Mouse (Mus musculus): ENCODE results near the gene Tesk1. TPM values are rescaled to one million over a fixed set of nuclear protein-coding genes. Genes with fewer than 3 reads are reported as not detected.
A peak's percentile ranks its signal among the peaks of the same experiment; 100 is the strongest.

Tesk1 gene
- total and polyA plus RNA-seq, 2 experiments from 2014 or later = 15.4 to 124 TPM

DNA sequence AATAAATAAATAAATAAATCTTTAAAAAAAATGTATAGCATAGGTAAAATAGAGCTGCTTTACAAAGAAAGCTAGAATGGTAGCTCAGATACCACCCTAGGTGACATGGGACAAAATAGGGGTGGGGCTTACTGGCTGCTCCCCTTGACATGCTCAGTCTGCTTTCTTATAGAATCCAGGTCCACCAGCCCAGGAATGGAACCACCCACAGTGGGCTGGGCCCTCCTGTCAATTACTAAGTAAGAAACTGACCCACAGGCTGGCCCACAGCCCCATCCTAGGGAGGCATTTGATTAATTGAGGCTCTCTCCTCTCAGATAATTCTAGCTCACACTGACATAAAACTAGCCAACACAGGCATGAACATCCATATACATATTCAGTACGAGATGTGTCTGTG is 8.9 kb upstream of the Tesk1 start:
- H3K36me3 ChIP-seq (ENCODE audit: insufficient read depth) = no peaks in the 10 kb centered on the region
- no peaks in the 10 kb centered on the region for H3K9me3 ChIP-seq (ENCODE audit: low read length)
- H3K4me2 ChIP-seq (ENCODE audit: low read depth) = no peak overlapping the region
- WGBS = 72% methylated on average over 1 of the region's 1 CpGs
- H3K27ac ChIP-seq (ENCODE audit: low read depth, low read length) = no peak overlapping the region
- no peak overlapping the region for H3K4me3 ChIP-seq (ENCODE audit: low read depth, low read length)
- H3K4me1 ChIP-seq (ENCODE audit: insufficient read depth) = no peaks in the 10 kb centered on the region
- ATAC-seq (no peak), DNase-seq (no peak)
- TF ChIP-seq CTCF (IDR thresholded peaks at IDR 0.05; ENCODE audit: low read depth) = no peak
- H3K27me3 ChIP-seq (ENCODE audit: insufficient read depth, low read length) = no peaks in the 10 kb centered on the region
- H3K9ac ChIP-seq = no peak overlapping the region

DNA sequence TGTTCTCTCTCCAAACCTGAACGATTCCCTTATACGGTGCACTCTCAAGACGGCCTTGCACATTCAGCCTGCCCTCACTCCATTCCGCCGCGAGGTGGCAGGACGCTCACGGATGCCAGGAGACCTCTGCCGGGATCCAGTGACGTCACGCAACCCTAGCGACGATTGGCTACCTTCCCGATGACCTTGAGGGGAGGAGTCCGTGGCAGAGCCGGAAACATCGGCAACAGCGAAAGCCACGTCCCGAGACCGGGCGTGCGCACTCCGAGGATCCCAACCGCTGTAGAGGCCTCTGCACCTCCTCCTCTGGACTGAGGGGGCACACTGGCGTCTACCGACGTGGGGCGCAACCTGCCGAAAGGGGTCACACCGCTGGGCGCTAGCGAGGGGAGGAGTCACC is 305 bp downstream of the Tesk1 start:
- TF ChIP-seq CTCF (IDR thresholded peaks at IDR 0.05; ENCODE audit: low read depth) = peak; percentile 96
- WGBS = under 1% methylated on average over 33 of the region's 33 CpGs
- ATAC-seq = peak; percentile 95

DNA sequence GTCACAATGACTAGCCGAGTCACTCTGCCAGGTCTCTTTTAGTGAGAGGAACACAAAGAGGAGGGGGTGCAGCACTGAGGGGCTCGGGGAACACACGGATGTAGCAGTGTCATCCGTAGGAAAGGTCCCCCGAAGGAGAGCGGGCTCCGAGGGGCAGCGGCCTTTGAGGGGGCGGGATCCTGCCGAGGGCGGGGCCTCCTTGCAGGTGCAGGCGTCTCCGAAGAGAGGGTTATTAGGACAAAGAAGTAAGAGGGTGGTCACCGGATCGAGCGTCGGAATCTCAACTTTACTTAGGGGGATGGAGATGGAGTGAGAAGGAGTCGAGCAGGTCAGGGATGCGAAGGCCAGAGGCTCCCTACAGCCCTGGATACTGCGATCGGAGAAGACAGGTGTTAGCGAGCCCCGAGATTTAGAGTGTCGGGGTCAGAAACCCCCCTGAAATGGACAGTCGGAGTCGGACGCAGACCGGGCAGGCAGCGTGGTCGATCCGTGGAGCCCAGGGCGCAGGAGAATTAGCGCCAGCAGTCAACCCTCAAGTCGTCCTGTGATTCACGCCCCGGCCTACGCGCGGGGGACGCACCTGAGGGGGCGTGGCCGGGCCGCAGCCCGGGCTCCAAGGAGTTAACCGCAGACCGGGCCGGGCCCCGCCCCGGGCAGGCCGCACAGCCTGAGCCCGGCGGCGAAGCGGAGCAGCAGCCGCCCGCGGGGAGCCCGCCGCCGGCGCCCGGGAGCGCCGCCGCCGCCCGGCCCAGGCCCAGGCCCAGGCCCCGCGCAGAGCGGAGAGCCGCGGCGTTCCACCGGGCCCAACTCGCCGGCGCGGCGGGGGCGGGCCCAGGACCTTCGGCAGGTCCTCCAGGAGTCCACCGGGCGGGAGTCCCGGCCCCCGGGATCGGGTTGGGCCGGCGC is 970 bp downstream of the Tesk1 start:
- peak; percentile 81 for DNase-seq
- H3K4me1 ChIP-seq (ENCODE audit: insufficient read depth) = peaks cover 7% of the 10 kb centered on the region
- WGBS = 1% methylated on average over 79 of the region's 88 CpGs
- no peak for TF ChIP-seq CTCF (IDR thresholded peaks at IDR 0.05; ENCODE audit: low read depth)
- H3K9ac ChIP-seq = peak overlapping the region; percentile 87
- peak overlapping the region; percentile 91 for H3K27ac ChIP-seq (ENCODE audit: low read depth, low read length)
- no peaks in the 10 kb centered on the region for H3K27me3 ChIP-seq (ENCODE audit: insufficient read depth, low read length)
- peak; percentile 72 for ATAC-seq
- H3K4me3 ChIP-seq (ENCODE audit: low read depth, low read length) = peak overlapping the region; percentile 88
- H3K9me3 ChIP-seq (ENCODE audit: low read length) = no peaks in the 10 kb centered on the region
- peak overlapping the region; percentile 82 for H3K4me2 ChIP-seq (ENCODE audit: low read depth)
- peaks cover 23% of the 10 kb centered on the region for H3K36me3 ChIP-seq (ENCODE audit: insufficient read depth)

More for the DNA sequence above, 305 bp downstream of the Tesk1 start:
- peak; percentile 100 for DNase-seq
- H3K36me3 ChIP-seq (ENCODE audit: insufficient read depth) = peaks cover 16% of the 10 kb centered on the region
- peak overlapping the region; percentile 82 for H3K4me2 ChIP-seq (ENCODE audit: low read depth)
- peaks cover 7% of the 10 kb centered on the region for H3K4me1 ChIP-seq (ENCODE audit: insufficient read depth)
- peak overlapping the region; percentile 87 for H3K9ac ChIP-seq
- no peaks in the 10 kb centered on the region for H3K27me3 ChIP-seq (ENCODE audit: insufficient read depth, low read length)
- H3K27ac ChIP-seq (ENCODE audit: low read depth, low read length) = peak overlapping the region; percentile 91
- no peaks in the 10 kb centered on the region for H3K9me3 ChIP-seq (ENCODE audit: low read length)
- H3K4me3 ChIP-seq (ENCODE audit: low read depth, low read length) = peak overlapping the region; percentile 88

DNA sequence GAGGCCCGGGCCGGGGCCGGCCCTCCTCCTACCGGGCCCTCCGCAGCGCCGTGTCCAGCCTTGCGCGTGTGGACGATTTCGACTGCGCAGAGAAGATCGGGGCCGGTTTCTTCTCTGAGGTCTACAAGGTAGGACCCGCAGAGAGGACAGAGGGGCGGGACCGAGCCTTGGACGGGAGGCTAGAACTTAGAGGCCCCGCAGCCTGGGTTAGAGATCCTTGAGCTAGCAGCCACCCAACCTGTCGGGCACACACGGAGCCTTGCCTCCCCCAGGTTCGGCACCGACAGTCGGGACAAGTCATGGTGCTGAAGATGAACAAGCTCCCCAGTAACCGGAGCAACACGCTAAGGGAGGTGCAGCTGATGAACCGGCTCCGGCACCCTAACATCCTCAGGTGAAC is 1.8 kb downstream of the Tesk1 start:
- Histone ChIP-seq H3K9ac (peak overlapping the region; percentile 87), H3K36me3 (ENCODE audit: insufficient read depth) (peaks cover 31% of the 10 kb centered on the region), H3K4me2 (ENCODE audit: low read depth) (peak overlapping the region; percentile 82), H3K27me3 (ENCODE audit: insufficient read depth, low read length) (no peaks in the 10 kb centered on the region), H3K4me3 (ENCODE audit: low read depth, low read length) (peak overlapping the region; percentile 88), H3K4me1 (ENCODE audit: insufficient read depth) (peaks cover 7% of the 10 kb centered on the region), H3K27ac (ENCODE audit: low read depth, low read length) (peak overlapping the region; percentile 91), H3K9me3 (ENCODE audit: low read length) (no peaks in the 10 kb centered on the region)
- 3% methylated on average over 28 of the region's 28 CpGs for WGBS
- no peak for ATAC-seq
- TF ChIP-seq CTCF (IDR thresholded peaks at IDR 0.05; ENCODE audit: low read depth) = no peak
- peak; percentile 41 for DNase-seq

DNA sequence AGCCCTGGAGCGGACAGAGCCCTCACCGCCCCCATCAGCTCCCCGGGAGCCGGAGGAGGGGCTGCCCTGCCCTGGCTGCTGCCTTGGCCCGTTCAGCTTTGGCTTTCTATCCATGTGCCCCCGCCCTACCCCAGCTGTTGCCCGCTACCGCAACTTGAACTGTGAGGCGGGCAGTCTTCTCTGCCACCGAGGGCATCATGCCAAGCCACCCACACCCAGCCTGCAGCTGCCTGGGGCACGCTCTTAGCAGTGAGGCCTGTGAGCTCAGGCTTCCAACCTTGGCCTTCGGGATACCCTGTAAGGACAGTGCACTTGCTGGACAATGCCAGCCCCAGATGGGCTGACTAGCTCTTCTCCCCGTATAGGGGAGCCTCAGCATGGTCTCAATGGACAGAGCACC is 5.5 kb downstream of the Tesk1 start:
- no peak overlapping the region for H3K27ac ChIP-seq (ENCODE audit: low read depth, low read length)
- TF ChIP-seq CTCF (IDR thresholded peaks at IDR 0.05; ENCODE audit: low read depth) = no peak
- DNase-seq (no peak), ATAC-seq (no peak)
- peaks cover 32% of the 10 kb centered on the region for H3K36me3 ChIP-seq (ENCODE audit: insufficient read depth)
- H3K4me2 ChIP-seq (ENCODE audit: low read depth) = no peak overlapping the region
- H3K27me3 ChIP-seq (ENCODE audit: insufficient read depth, low read length) = no peaks in the 10 kb centered on the region
- no peaks in the 10 kb centered on the region for H3K9me3 ChIP-seq (ENCODE audit: low read length)
- H3K4me1 ChIP-seq (ENCODE audit: insufficient read depth) = peaks cover 7% of the 10 kb centered on the region
- 84% methylated on average over 13 of the region's 13 CpGs for WGBS
- H3K9ac ChIP-seq = no peak overlapping the region
- H3K4me3 ChIP-seq (ENCODE audit: low read depth, low read length) = no peak overlapping the region

- ATAC-seq = no peak
- no peak overlapping the region for H3K27ac ChIP-seq (ENCODE audit: low read depth, low read length)
- DNase-seq = peak; percentile 39
- TF ChIP-seq CTCF (IDR thresholded peaks at IDR 0.05; ENCODE audit: low read depth) = no peak
- peaks cover 7% of the 10 kb centered on the region for H3K4me1 ChIP-seq (ENCODE audit: insufficient read depth)
- no peaks in the 10 kb centered on the region for H3K9me3 ChIP-seq (ENCODE audit: low read length)
- 66% methylated on average over 3 of the region's 3 CpGs for whole genome bisulfite sequencing
- no peak overlapping the region for H3K4me3 ChIP-seq (ENCODE audit: low read depth, low read length)
- H3K4me2 ChIP-seq (ENCODE audit: low read depth) = no peak overlapping the region
- no peaks in the 10 kb centered on the region for H3K27me3 ChIP-seq (ENCODE audit: insufficient read depth, low read length)
- H3K36me3 ChIP-seq (ENCODE audit: insufficient read depth) = peaks cover 32% of the 10 kb centered on the region
- no peak overlapping the region for H3K9ac ChIP-seq
These were observed 6.8 kb downstream of the Tesk1 start for GRCm38 (mm10) chr4:43448554-43448953.

DNA sequence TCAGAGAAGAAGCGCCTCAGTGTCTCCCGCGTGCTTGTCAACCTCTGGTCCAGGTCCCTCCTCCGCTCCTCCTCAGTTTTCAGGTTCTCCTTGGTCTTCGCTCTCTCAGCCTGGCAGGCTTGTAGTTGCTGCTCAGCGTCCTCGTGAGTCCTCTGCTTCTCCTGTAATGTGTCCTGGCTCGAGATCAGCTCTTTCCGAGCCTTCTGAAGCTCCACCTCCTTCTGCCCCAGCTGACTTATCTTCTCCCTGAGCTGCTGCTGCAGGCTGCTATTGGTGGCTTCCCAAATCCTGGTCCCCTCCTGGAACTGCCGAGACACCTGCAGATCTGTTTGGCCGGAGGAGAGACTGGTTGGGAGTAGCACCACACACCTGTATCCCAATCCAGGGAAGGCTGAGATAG is 10.6 kb downstream of the Tesk1 start:
- no peak for TF ChIP-seq CTCF (IDR thresholded peaks at IDR 0.05; ENCODE audit: low read depth)
- Histone ChIP-seq H3K4me1 (ENCODE audit: insufficient read depth) (no peaks in the 10 kb centered on the region), H3K36me3 (ENCODE audit: insufficient read depth) (peaks cover 13% of the 10 kb centered on the region), H3K4me2 (ENCODE audit: low read depth) (no peak overlapping the region), H3K27ac (ENCODE audit: low read depth, low read length) (no peak overlapping the region), H3K9me3 (ENCODE audit: low read length) (no peaks in the 10 kb centered on the region), H3K27me3 (ENCODE audit: insufficient read depth, low read length) (peaks cover 9% of the 10 kb centered on the region), H3K4me3 (ENCODE audit: low read depth, low read length) (no peak overlapping the region), H3K9ac (no peak overlapping the region)
- WGBS = 58% methylated on average over 11 of the region's 11 CpGs
- ATAC-seq (no peak), DNase-seq (no peak)

Measured in forebrain, postnatal 0 days (tissue).